Mouse (Mus musculus): Measurements from ENCODE around the gene Scfd2. TPM values are rescaled to one million over a fixed set of nuclear protein-coding genes. Genes with fewer than 3 reads are reported as not detected.

Gene Scfd2
- polyA plus RNA-seq, 1 experiment from 2014 or later, result 21.7 TPM

GRCm38 (mm10) chr5:74171768-74172167, 359.8 kb downstream of the Scfd2 start:
- ATAC-seq, result no peak
- no peaks in the 10 kb centered on the region for H3K36me3 ChIP-seq
- WGBS, result 78% methylated on average over 9 of the region's 9 CpGs
- H3K4me3 ChIP-seq (replicated peaks), result no peak overlapping the region
- H3K9ac ChIP-seq (replicated peaks), result no peak overlapping the region
- H3K9me3 ChIP-seq, result no peaks in the 10 kb centered on the region
- no peak overlapping the region for H3K4me2 ChIP-seq (replicated peaks)
- H3K27ac ChIP-seq, result no peak overlapping the region
- H3K4me1 ChIP-seq (replicated peaks), result peaks cover 24% of the 10 kb centered on the region
- H3K27me3 ChIP-seq, result peaks cover 38% of the 10 kb centered on the region

GRCm38 (mm10) chr5:74168085-74168484, 363.5 kb downstream of the Scfd2 start:
- WGBS, result 93% methylated on average over 3 of the region's 3 CpGs
- H3K4me1 ChIP-seq (replicated peaks), result peaks cover 2% of the 10 kb centered on the region; the same call in 1 of the 2 replicates
- no peak overlapping the region for H3K9ac ChIP-seq (replicated peaks)
- H3K27me3 ChIP-seq, result peaks cover 53% of the 10 kb centered on the region
- H3K4me3 ChIP-seq (replicated peaks), result no peak overlapping the region
- no peak overlapping the region for H3K4me2 ChIP-seq (replicated peaks)
- H3K36me3 ChIP-seq, result no peaks in the 10 kb centered on the region
- H3K9me3 ChIP-seq, result no peaks in the 10 kb centered on the region
- H3K27ac ChIP-seq, result no peak overlapping the region
- ATAC-seq, result no peak

- no peak for ATAC-seq
- Histone ChIP-seq H3K36me3 (no peaks in the 10 kb centered on the region), H3K9me3 (no peaks in the 10 kb centered on the region), H3K27ac (no peak overlapping the region), H3K27me3 (peaks cover 53% of the 10 kb centered on the region), H3K4me2 (replicated peaks) (no peak overlapping the region), H3K9ac (replicated peaks) (no peak overlapping the region), H3K4me3 (replicated peaks) (no peak overlapping the region), H3K4me1 (replicated peaks) (peaks cover 8% of the 10 kb centered on the region)
- WGBS, result 92% methylated on average over 3 of the region's 3 CpGs
Observed at GRCm38 (mm10) chr5:74166642-74167041, 364.9 kb downstream of the Scfd2 start.

- no peak overlapping the region for H3K9ac ChIP-seq (replicated peaks)
- H3K4me1 ChIP-seq (replicated peaks), result peaks cover 12% of the 10 kb centered on the region
- no peaks in the 10 kb centered on the region for H3K36me3 ChIP-seq
- H3K27ac ChIP-seq, result no peak overlapping the region
- no peak for ATAC-seq
- H3K4me2 ChIP-seq (replicated peaks), result no peak overlapping the region
- WGBS, result 89% methylated on average over 7 of the region's 7 CpGs
- no peaks in the 10 kb centered on the region for H3K9me3 ChIP-seq
- H3K27me3 ChIP-seq, result peaks cover 39% of the 10 kb centered on the region
- no peak overlapping the region for H3K4me3 ChIP-seq (replicated peaks)
Observed at GRCm38 (mm10) chr5:74164547-74164946, 367.0 kb downstream of the Scfd2 start.

- Histone ChIP-seq H3K27me3 (peaks cover 25% of the 10 kb centered on the region), H3K9me3 (no peaks in the 10 kb centered on the region), H3K4me2 (replicated peaks) (no peak overlapping the region), H3K4me3 (replicated peaks) (no peak overlapping the region), H3K36me3 (no peaks in the 10 kb centered on the region), H3K4me1 (replicated peaks) (peaks cover 12% of the 10 kb centered on the region), H3K9ac (replicated peaks) (no peak overlapping the region), H3K27ac (no peak overlapping the region)
- WGBS, result 89% methylated on average over 6 of the region's 6 CpGs
- no peak for ATAC-seq
Observed at GRCm38 (mm10) chr5:74163141-74163540, 368.4 kb downstream of the Scfd2 start.

GRCm38 (mm10) chr5:74162013-74162412, 369.5 kb downstream of the Scfd2 start:
- Histone ChIP-seq H3K9me3 (no peaks in the 10 kb centered on the region), H3K27ac (no peak overlapping the region), H3K9ac (replicated peaks) (no peak overlapping the region), H3K27me3 (peaks cover 24% of the 10 kb centered on the region), H3K4me3 (replicated peaks) (peak overlapping the region; percentile 20; the same call in 1 of the 2 replicates), H3K4me1 (replicated peaks) (peaks cover 12% of the 10 kb centered on the region), H3K36me3 (no peaks in the 10 kb centered on the region), H3K4me2 (replicated peaks) (peak overlapping the region; percentile 46)
- WGBS, result 26% methylated on average over 3 of the region's 3 CpGs
- ATAC-seq, result peak; percentile 64

GRCm38 (mm10) chr5:74161297-74161926, 370.1 kb downstream of the Scfd2 start:
- peak overlapping the region; percentile 3; the same call in 1 of the 2 replicates for H3K9ac ChIP-seq (replicated peaks)
- 19% methylated on average over 15 of the region's 15 CpGs for WGBS
- H3K4me3 ChIP-seq (replicated peaks), result peak overlapping the region; percentile 20; the same call in 1 of the 2 replicates
- H3K27me3 ChIP-seq, result peaks cover 21% of the 10 kb centered on the region
- ATAC-seq, result peak; percentile 84
- H3K4me1 ChIP-seq (replicated peaks), result peaks cover 12% of the 10 kb centered on the region
- H3K36me3 ChIP-seq, result no peaks in the 10 kb centered on the region
- 0 out of 2 replicates have a peak overlapping the region, but pooled peaks have one; percentile 1 for H3K27ac ChIP-seq
- H3K4me2 ChIP-seq (replicated peaks), result peak overlapping the region; percentile 46
- H3K9me3 ChIP-seq, result no peaks in the 10 kb centered on the region

GRCm38 (mm10) chr5:74160349-74160748, 371.2 kb downstream of the Scfd2 start:
- peaks cover 20% of the 10 kb centered on the region for H3K27me3 ChIP-seq
- no peak overlapping the region for H3K4me2 ChIP-seq (replicated peaks)
- no peak overlapping the region for H3K9ac ChIP-seq (replicated peaks)
- no peak overlapping the region for H3K27ac ChIP-seq
- H3K4me1 ChIP-seq (replicated peaks), result peaks cover 12% of the 10 kb centered on the region
- H3K4me3 ChIP-seq (replicated peaks), result no peak overlapping the region
- H3K36me3 ChIP-seq, result no peaks in the 10 kb centered on the region
- 83% methylated on average over 4 of the region's 4 CpGs for WGBS
- no peaks in the 10 kb centered on the region for H3K9me3 ChIP-seq
- ATAC-seq, result no peak

- WGBS, result 78% methylated on average over 7 of the region's 7 CpGs
- no peak overlapping the region for H3K9ac ChIP-seq (replicated peaks)
- peaks cover 19% of the 10 kb centered on the region for H3K27me3 ChIP-seq
Observed at GRCm38 (mm10) chr5:74159906-74160305, 371.7 kb downstream of the Scfd2 start.

GRCm38 (mm10) chr5:74158929-74159632, 372.5 kb downstream of the Scfd2 start:
- Histone ChIP-seq H3K4me3 (replicated peaks) (no peak overlapping the region), H3K36me3 (no peaks in the 10 kb centered on the region), H3K9ac (replicated peaks) (no peak overlapping the region), H3K4me1 (replicated peaks) (peaks cover 12% of the 10 kb centered on the region), H3K27me3 (peaks cover 12% of the 10 kb centered on the region), H3K9me3 (no peaks in the 10 kb centered on the region), H3K27ac (no peak overlapping the region), H3K4me2 (replicated peaks) (no peak overlapping the region)
- WGBS, result 87% methylated on average over 6 of the region's 6 CpGs
- ATAC-seq, result no peak

More at GRCm38 (mm10) chr5:74159906-74160305, 371.7 kb downstream of the Scfd2 start:
- Histone ChIP-seq H3K4me1 (replicated peaks) (peaks cover 12% of the 10 kb centered on the region), H3K27ac (no peak overlapping the region), H3K9me3 (no peaks in the 10 kb centered on the region), H3K36me3 (no peaks in the 10 kb centered on the region), H3K4me2 (replicated peaks) (no peak overlapping the region), H3K4me3 (replicated peaks) (no peak overlapping the region)
- ATAC-seq, result no peak

GRCm38 (mm10) chr5:74155860-74156351, 375.7 kb downstream of the Scfd2 start:
- H3K4me1 ChIP-seq (replicated peaks), result no peaks in the 10 kb centered on the region
- no peak overlapping the region for H3K9ac ChIP-seq (replicated peaks)
- no peak overlapping the region for H3K4me3 ChIP-seq (replicated peaks)
- 69% methylated on average over 7 of the region's 7 CpGs for WGBS
- H3K27me3 ChIP-seq, result 0 out of 2 replicates have a peak, but pooled peaks cover 3% of the 10 kb centered on the region
- ATAC-seq, result no peak
- H3K36me3 ChIP-seq, result no peaks in the 10 kb centered on the region
- no peak overlapping the region for H3K27ac ChIP-seq
- no peak overlapping the region for H3K4me2 ChIP-seq (replicated peaks)
- H3K9me3 ChIP-seq, result no peaks in the 10 kb centered on the region
